Mouse (Mus musculus) hematopoietic stem cell, adult 5-6 weeks (primary cell): ENCODE data around the gene Tnfrsf1b. TPM values are rescaled to one million over a fixed set of nuclear protein-coding genes. Genes with fewer than 3 reads are reported as not detected.

Source experiments
- ATAC-seq, 2 experiments: fragments of 125-278 bp in 1 of 2; replicated peaks in 1 of 2; 2 replicates each; pipeline ENCODE4 v1.8.0; 2016 to 2017; ENCODE audit warnings: inconsistent platforms in 2 of 2, mild to moderate bottlenecking in 2 of 2, moderate number of reproducible peaks in 2 of 2, low read depth in 1 of 2, moderate TSS enrichment in 1 of 2; ENCODE audit not compliant: low FRiP score in 2 of 2, poor library complexity in 2 of 2, severe bottlenecking in 2 of 2, insufficient read depth in 1 of 2, low TSS enrichment in 1 of 2
- total RNA-seq: library from RNA; stranded (forward); fragments of 172-1452, 232-1000 nt; gene quantifications from 2 replicates; pipeline ENCODE4 v1.2.3, GENCODE M21; 2017

Tnfrsf1b gene
- total RNA-seq, 1 experiment from 2014 or later: 21.4 TPM

DNA sequence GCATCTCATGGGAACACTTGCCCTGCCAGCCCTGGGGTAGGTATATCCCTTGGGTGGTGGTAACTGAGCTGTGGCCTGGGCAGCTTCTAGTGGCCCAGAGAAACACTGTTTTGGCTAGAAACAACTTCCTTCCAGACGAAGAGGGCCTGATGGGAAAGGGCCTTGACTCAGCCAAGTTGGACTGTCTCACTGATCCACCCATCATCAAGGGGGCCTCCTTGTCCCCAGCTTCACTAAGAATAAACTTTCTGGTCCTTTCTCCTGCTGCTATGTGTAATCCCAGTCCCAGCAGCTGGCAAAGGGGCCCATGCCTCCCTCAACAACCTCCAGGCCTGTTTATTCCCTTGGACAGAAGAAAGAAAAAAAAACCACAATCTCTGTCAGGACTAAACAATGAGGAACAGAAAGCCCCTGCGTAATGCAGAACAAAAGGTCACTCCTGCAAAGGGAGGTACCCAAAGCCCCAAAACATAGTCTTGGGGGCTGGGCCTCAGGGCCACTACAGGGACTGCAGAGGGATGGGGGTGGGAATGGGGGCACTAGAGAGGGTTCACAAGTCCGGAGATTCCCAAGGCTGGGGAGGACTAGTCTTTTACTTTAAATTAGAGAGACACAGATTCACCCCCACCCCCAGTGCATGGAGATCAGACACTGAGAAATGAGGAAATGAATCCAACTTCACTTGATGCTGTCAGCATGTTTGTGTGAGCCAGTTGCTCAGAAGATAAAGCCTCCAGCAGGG is 13.0 kb downstream of the Tnfrsf1b start:
- peak; percentile 25 to 27; a peak in 3 of 4 replicates for ATAC-seq

DNA sequence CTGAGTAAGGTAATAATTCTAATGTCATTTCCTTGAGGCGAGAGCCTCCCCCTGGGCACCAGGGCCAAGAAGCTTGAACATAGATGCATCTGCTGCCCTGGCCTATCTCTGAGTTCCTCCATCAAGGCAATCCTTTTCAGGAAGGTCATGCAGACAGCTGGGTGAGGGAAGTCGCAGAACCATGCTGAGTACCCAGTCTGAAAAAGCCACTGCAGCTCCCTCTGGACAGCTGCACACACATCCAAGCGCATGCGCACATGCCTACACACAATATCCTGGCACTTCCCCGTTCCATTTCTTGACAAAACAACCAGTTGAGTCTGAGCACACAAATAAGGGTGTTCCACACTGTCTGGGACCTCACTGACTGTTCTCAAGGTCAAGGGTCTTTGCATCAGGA is 14.9 kb downstream of the Tnfrsf1b start:
- ATAC-seq: no peak

DNA sequence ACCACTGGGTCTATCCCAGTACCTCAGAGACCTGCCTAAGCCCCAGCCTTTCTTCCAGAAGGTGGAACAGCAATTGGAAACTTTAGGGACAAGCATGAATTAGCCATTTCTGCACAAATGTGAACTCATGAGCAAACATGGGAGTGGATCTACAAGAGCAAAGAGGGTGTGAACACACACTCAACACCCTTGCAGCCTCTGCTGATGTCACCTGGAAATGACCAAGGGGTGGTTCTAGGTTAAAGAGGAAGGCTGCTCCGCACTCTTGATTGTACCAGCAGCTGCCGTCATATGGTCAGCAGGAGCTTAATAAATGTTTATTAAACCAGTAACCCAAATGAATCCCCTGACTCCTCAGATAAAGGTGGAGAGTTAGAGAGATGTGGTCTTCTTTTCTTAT is 16.0 kb downstream of the Tnfrsf1b start:
- ATAC-seq: no peak

DNA sequence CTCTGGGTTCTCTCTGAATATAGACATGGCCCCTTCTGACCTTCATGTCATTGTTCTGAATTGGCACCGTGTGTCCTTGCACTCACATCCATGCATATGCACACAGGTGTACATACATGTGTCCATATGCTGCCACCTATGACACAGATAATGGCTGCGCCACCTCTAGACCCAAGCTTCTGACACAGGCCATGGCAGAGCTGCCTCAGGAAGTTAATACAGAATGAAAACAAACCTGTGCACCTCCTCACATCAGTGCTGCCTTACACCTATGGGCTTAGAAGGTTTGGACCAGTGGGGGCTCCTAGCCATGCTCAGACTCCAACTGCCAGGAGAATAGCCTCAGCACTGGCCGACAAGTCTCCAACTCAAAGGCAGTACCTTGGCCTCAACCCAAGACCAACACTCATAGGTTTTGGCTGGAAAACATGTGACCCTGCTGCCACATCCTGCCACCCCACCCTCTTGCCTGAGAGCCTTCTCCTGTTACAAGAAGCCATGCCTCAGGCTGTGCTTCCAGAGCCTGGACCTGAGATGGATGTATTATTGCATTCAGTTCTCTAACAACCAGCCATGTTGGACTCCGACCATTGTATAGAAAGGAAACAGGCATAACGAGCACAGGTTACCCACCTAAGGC is 17.0 kb downstream of the Tnfrsf1b start:
- peak; percentile 51 to 59 for ATAC-seq

DNA sequence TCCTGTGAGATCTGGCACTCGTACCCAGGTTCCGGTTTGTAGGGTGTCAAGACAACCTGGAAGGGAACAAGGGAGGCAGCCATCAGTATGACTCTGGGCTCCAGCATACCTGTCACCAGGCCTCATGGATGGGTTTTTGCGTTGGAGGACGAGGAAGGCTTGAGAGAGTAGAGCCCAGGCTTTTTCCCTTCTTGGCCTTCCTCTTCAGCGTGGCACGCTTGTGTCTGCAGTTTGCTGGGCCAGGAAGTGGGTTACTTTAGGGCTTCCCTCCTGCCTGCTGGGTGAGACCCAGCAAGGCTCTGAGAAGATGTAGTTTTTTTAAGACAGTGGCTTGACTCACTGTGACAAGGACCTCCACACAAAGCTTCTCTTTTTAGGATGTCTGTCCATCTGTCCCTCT is 17.6 kb downstream of the Tnfrsf1b start:
- ATAC-seq: peak; percentile 72 to 73

DNA sequence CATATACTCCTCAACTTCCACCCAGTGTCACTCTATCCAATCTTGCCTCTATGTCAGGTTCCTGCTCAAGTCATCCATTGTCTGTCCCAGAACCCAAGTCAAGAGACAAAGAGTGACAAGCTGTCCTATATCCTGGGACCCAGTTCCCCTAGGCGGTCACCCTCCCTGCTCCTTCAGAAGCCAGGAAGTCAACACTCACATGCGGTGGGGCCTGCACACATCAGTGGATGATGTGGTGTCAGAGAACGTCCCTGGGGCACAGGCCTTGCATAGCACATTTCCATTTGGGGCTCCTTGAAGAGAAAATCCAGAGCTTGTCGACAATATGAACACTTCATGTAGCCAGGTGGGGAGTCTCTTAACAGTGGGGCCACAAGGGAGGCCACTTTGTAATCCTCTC is 22.1 kb downstream of the Tnfrsf1b start:
- no peak for ATAC-seq

DNA sequence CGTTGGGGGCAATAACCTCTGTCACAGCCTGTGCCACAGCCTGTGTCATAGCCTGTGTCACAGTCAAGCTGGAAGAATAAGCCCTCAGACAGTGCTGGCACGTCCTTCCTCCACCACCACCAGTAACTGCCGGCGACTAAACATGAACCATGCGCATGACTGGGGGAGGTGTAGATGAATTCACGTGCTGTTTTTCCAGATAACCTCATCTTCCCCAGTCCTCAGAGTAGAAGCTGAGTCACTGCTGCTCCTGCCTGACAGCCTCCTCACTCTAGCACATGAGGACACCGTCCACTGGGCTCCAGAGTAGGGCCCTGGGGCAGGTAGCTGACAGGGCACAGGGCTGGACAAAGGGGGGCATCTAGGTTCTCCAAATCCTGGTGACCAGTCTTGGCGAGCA is 24.6 kb downstream of the Tnfrsf1b start:
- ATAC-seq: peak; percentile 68 to 78

DNA sequence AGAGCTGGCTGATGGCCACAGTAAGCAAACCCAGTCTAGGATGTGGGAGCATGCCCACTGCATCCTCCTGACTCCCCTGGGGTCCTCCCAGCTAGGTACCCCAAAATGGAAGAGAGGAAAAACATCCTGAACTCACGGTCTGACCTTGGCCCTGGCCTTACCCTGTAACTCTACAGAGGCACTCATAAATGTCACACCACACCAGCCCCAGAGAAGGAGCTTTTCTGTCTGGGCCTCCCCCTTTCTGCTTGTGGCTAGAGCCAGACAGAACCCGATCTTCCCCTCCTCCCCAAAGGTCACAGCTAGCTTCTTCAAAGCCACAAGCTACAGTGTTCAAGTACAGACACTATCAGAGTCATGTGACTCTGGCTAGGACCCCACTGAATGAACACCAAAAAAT is 25.3 kb downstream of the Tnfrsf1b start:
- peak in 1 of 2 experiments; percentile 10; a peak in 2 of 4 replicates for ATAC-seq

DNA sequence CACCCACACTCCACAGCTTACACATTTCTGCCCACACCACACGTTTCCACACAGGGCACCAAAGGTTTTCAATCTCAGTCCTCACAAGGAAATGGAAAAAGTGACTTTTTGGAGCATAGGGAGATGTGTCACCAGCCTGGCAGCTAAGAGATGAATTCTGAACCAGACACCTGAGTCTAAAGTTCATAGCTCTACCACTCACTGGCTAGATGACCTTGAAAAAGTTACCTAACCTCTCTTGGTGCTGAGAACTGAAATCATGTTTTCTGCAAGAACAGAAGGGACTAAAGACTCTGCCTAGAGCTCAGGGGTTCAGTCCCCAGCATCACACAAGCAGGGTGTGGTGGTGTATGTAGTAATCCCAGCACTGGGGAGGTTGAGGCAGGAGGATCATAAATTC is 26.7 kb downstream of the Tnfrsf1b start:
- no peak for ATAC-seq

DNA sequence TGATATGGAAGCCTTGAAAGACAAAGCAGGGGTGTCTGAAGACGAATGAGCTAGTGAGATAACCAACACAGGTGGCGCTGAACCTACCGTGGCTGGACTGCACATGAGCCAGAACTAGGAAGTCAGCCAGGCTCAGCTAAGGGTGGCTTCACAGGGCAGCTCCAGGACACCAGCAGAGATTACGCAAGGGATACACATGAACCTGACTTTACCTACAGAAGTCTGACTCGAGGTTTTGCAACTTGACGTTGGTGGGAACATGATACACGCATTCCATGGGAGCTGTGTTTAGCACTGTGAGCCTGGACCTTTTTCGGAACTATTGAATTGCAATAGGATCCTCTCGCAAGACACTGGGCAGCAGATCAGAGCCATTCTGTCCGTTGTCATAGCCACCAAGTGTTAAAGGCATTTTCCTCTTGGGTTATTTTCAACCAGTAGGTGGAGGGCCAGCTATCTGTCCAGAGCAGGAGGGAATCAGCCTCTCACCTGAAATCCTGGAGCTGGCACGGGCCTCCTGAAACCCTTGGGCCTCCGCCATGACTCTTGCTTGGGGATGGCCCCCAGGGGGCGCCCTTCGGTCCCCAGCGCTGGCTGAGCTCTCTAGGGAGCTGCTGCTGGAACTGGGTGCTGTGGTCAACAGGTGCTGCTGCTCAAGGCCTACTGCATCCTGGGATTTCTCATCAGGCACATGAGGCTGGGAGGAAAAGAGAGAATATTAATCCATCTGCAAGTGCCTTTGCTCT is 27.3 kb downstream of the Tnfrsf1b start:
- ATAC-seq: peak in 1 of 2 experiments; percentile 37; a peak in 1 of 4 replicates

DNA sequence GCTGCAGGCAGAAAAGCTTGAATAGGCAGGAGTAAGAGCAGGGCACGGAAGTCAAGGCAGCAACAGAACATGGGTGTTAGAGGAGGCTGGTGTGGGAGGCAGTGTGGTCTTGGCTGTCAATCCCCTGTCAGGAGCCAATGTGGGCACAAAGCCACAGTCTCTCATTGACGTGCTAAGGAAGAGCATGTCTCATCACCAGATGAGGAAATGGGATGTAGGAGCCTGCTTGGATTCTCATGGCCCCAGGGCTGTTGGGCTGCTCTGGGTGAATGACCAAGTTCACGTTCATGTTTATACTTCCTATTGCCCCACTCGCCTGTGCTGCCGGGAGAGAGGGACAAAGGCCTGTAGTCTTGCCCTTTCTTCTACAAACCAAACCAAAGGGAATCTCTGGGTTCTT is 28.8 kb downstream of the Tnfrsf1b start:
- no peak for ATAC-seq

DNA sequence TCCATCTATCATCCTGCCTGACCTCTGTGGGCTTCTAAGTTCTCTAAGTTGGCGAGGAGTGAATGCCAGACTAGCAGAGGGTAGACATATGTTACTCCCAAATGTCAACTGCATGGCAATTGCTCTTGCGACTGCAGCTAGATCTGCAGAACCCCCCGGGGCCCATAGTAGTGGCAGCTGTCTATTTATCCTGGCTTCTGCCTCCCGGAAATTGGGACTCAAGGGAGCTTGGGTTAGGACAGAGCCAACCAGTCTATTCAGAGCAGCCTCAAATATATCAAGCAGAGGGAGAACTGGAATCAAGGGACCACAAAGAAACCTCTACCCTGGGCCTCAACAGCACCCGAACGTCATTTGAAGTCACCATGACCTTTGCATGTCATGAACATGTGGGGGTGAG is 29.6 kb downstream of the Tnfrsf1b start:
- no peak for ATAC-seq

DNA sequence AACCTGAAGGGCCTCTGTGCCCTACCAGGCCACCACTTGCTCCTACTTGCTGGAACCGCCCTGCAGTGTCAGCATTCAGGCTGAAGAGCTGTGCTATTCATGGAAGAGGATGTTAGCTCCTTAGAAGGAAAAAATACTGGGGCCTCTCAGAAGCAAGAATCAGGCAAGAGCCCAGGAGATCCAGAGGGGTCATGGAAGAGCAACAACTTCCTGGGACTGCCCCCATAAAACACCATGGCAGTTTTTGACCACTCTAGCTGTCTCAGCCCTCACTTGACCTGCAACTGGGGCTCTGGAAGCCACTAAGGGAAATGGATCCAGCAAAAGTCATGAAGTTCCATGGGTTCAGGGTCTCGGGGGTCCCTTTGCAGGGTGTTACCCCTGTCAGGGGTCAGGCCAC is 31.3 kb downstream of the Tnfrsf1b start:
- no peak for ATAC-seq

DNA sequence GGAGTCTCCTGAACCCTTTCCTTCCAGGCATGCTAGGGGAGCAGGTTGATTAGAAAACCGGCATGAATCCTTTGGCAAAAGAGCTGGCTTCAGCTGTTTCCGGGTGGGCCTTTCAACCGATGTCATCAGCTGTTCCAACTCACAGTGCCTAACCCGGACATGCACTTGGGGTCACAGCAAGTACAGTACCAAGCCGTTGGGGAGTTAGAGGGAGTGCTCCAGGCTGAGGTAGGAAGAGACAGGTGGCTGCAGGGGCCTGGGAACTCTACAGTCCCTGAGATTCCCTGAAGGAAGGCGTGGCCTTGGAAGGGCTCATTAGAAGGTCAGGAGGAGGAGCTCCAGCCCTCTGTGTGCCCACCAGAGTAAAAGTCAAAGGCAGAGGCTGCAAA is 31.9 kb downstream of the Tnfrsf1b start:
- no peak for ATAC-seq

DNA sequence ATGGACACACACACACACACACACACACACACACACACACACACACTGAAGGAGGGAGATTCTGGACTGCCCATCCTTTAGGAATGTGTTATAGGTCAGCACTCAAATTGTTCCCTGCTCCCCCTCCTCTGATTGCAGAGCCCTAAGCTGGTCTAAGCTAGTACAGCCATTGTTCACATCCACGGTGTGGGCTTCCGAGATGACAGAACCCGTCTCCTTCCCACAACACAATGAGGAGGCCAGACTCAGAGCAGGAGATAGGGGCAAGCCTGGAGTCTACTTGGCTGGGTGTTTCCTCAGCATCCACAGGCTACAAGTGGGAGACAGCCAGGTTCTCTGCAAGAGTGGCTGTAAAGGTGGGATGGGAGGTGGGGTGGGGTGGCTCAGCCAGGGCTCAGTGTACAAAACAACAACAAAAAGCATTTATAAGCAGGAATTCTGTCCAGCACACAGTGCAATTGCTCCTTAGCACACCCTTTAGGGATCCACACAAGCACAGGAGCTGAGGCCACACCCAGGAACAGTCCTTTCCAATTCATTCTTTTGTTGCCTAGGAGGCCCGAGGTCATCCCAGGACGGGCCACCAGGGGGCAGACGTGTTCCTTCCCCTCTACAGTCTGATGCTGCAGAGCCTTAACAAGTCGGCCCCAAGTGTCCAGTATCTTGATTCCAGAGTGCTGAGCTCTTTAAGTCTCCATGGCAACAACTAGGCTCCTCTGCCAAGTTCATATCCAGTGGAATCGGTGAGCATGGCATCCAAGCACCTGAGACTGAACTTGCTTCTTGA is 32.5 kb downstream of the Tnfrsf1b start:
- ATAC-seq: peak; percentile 61 to 66

DNA sequence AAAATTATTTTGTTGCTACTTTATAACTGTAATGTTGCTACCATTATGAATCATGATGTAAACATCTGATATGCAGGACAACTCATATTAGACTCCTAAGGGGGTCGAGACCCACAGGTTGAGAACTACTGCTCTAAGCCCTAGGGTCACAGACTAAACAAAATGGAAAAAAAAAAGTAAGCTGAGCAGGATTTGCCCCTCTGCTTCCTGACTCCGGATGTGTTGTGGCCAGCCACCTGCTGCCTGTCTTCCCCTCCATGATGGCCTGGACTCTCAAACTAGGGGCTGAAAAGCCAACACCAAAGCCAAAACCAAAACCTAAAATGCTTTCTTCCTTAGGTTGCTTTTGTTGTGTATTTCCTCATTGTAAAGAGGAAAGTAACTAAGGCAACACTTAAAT is 35.6 kb downstream of the Tnfrsf1b start:
- peak; percentile 85 to 87 for ATAC-seq

DNA sequence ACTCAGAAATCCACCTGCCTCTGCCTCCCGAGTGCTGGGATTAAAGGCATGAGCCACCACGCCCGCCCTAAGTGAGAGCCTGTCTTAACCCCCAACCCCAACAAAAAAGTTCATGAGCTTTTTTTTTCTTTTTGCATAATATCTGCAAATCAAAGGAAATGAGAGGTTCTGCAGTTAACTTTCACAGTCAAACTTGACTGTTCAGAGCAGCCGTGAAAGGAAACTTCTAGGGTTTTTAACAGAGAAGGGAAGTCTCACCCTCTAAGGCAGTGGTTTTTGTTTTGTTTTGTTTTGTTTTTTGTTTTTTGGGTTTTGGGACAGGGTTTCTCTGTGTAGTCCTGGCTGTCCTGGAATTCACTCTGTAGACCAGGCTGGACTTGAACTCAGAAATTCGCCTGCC is 36.1 kb downstream of the Tnfrsf1b start:
- 0 out of 4 replicates have a peak, but pooled peaks of 1 of the 2 experiments have one; percentile 23 for ATAC-seq

DNA sequence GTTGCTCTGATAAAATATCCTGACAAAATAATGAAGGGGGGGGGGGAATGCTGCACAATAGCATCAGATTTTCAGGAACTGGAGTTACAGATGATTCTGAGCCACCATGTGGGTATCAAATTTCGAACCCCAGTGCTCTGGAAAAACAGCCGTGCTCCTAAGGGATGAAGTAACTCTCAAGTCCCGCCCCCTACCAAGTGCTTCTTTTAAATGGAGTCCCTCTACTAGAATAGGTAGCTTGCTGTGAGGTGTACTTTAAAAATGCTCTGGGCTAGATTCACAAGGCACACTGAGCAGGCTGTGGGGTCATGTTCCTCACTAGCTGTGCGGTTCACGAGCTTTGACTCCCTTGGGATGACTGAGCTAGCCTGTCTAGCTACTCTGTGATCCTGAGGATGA is 37.0 kb downstream of the Tnfrsf1b start:
- no peak for ATAC-seq
